Comparison of ENCODE assay signal across 30 mouse cellular contexts in genomic region chr5:86888420-86888819, GRCm38 (mm10). TPM values are rescaled to one million over a fixed set of nuclear protein-coding genes. Genes with fewer than 3 reads are reported as not detected.
DNase-seq lines count a peak whose midpoint lies in the region; ATAC-seq and TF ChIP-seq lines count a peak whose summit lies in the region.
"Had no signal": no experiment of that assay in that cellular context is flagged by ENCODE, and none has a peak within 500 bp of the region (broad histone marks: within the 10 kb centered on the region; RNA-seq: fewer than 3 reads in every experiment).

No protein-coding gene starts in this region.

- H3K27ac ChIP-seq in intestine, embryonic 14.5 days (ENCODE audit: low read depth): no peak overlapping the region
- no peak overlapping the region for H3K27ac ChIP-seq in intestine, postnatal 0 days (ENCODE audit: low read depth, low read length)
- H3K27ac ChIP-seq in stomach, postnatal 0 days (replicated peaks): no peak overlapping the region
- H3K27ac ChIP-seq: embryonic facial prominence, embryonic 13.5 days; embryonic facial prominence, embryonic 15.5 days; forebrain, embryonic 10.5 days; forebrain, embryonic 12.5 days had no signal

- H3K4me2 ChIP-seq in intestine, embryonic 14.5 days (ENCODE audit: low read length): no peak overlapping the region
- no peak overlapping the region for H3K4me2 ChIP-seq in intestine, postnatal 0 days (replicated peaks; ENCODE audit: low read depth)
- H3K4me2 ChIP-seq in stomach, postnatal 0 days (replicated peaks; ENCODE audit: low read depth): no peak overlapping the region
- H3K4me2 ChIP-seq: embryonic facial prominence, embryonic 13.5 days; embryonic facial prominence, embryonic 15.5 days; forebrain, embryonic 12.5 days had no signal

- H3K27me3 ChIP-seq in intestine, embryonic 14.5 days (replicated peaks; ENCODE audit: control insufficient read depth, insufficient read depth, low read length): no peaks in the 10 kb centered on the region
- H3K27me3 ChIP-seq in intestine, postnatal 0 days (replicated peaks; ENCODE audit: control insufficient read depth, insufficient read depth, low read length): no peaks in the 10 kb centered on the region
- H3K27me3 ChIP-seq in stomach, postnatal 0 days (ENCODE audit: control insufficient read depth, insufficient read depth, low read length): no peaks in the 10 kb centered on the region
- H3K27me3 ChIP-seq: CH12.LX; embryonic facial prominence, embryonic 13.5 days; embryonic facial prominence, embryonic 15.5 days; forebrain, embryonic 12.5 days; Patski had no signal

- no peak overlapping the region for H3K9ac ChIP-seq in intestine, embryonic 14.5 days (ENCODE audit: low read length)
- no peak overlapping the region for H3K9ac ChIP-seq in intestine, postnatal 0 days (ENCODE audit: low read depth, low read length)
- no peak overlapping the region for H3K9ac ChIP-seq in stomach, postnatal 0 days (ENCODE audit: low read length)
- H3K9ac ChIP-seq: embryonic facial prominence, embryonic 13.5 days; embryonic facial prominence, embryonic 15.5 days; forebrain, embryonic 12.5 days had no signal

- WGBS in intestine, embryonic 14.5 days: 74% methylated on average over 1 of the region's 1 CpGs
- 56% methylated on average over 1 of the region's 1 CpGs for WGBS in intestine, postnatal 0 days
- WGBS in stomach, postnatal 0 days: 69% methylated on average over 1 of the region's 1 CpGs

- no peak for TF ChIP-seq CTCF in intestine, postnatal 0 days (IDR thresholded peaks at IDR 0.05; ENCODE audit: low read depth)
- TF ChIP-seq CTCF in stomach, postnatal 0 days (IDR thresholded peaks at IDR 0.05; ENCODE audit: low read depth): no peak

- peak; percentile 6 to 10 for DNase-seq in cerebellum, postnatal 10 days
- DNase-seq in cerebellum, postnatal 4 days (ENCODE audit: low spot score in 2 of 2): no peak
- DNase-seq in intestine, embryonic 14.5 days (ENCODE audit: low spot score): no peak
- no peak for DNase-seq in stomach, postnatal 0 days (ENCODE audit: low spot score)
- no peak for DNase-seq in heart, postnatal 4 days
- DNase-seq: adrenal gland, adult 8-10 months; adrenal gland, postnatal 14 days; adrenal gland, postnatal 36 days; B cell, adult 2 months; cerebellum, adult 11 months; cerebellum, adult 18-20 months; cerebellum, adult 8-10 months; embryo, embryonic 11 days had no signal

- no peaks in the 10 kb centered on the region for H3K9me3 ChIP-seq in intestine, embryonic 14.5 days (ENCODE audit: control insufficient read depth, low read length)
- H3K9me3 ChIP-seq in intestine, postnatal 0 days (ENCODE audit: control insufficient read depth): no peaks in the 10 kb centered on the region
- no peaks in the 10 kb centered on the region for H3K9me3 ChIP-seq in stomach, postnatal 0 days (ENCODE audit: control insufficient read depth, low read length)
- H3K9me3 ChIP-seq: embryonic facial prominence, embryonic 13.5 days; embryonic facial prominence, embryonic 15.5 days; forebrain, embryonic 10.5 days; forebrain, embryonic 12.5 days; G1E had no signal

- no peak overlapping the region for H3K4me3 ChIP-seq in intestine, embryonic 14.5 days (ENCODE audit: low read depth, low read length)
- no peak overlapping the region for H3K4me3 ChIP-seq in intestine, postnatal 0 days (ENCODE audit: low read depth, low read length)
- no peak overlapping the region for H3K4me3 ChIP-seq in stomach, postnatal 0 days (ENCODE audit: low read depth, low read length)
- H3K4me3 ChIP-seq: embryonic facial prominence, embryonic 13.5 days; embryonic facial prominence, embryonic 15.5 days; erythroblast, embryonic 14.5 days; forebrain, embryonic 10.5 days; forebrain, embryonic 12.5 days had no signal

- no peak for TF ChIP-seq EP300 in stomach, postnatal 0 days (optimal IDR thresholded peaks at IDR 0.05)

- H3K4me1 ChIP-seq in intestine, embryonic 14.5 days (replicated peaks; ENCODE audit: control insufficient read depth, insufficient read depth, low read length): no peaks in the 10 kb centered on the region
- H3K4me1 ChIP-seq in intestine, postnatal 0 days (replicated peaks; ENCODE audit: control insufficient read depth, insufficient read depth, low read length): 0 out of 2 replicates have a peak, but pooled peaks cover 3% of the 10 kb centered on the region
- H3K4me1 ChIP-seq in stomach, postnatal 0 days (replicated peaks; ENCODE audit: control insufficient read depth, insufficient read depth): no peaks in the 10 kb centered on the region
- H3K4me1 ChIP-seq: embryonic facial prominence, embryonic 13.5 days; embryonic facial prominence, embryonic 15.5 days; forebrain, embryonic 10.5 days; forebrain, embryonic 12.5 days had no signal

- ATAC-seq in intestine, embryonic 14.5 days (replicated peaks; ENCODE audit: low FRiP score, low TSS enrichment, low read depth): peak; percentile 38; the same call in 1 of the 2 replicates
- no peak for ATAC-seq in intestine, postnatal 0 days
- peak; percentile 47; the same call in 1 of the 2 replicates for ATAC-seq in stomach, postnatal 0 days (ENCODE audit: low FRiP score, low TSS enrichment)
- ATAC-seq: activated CD4-positive, CD25-positive, alpha-beta regulatory T cell, adult 4 months; CD4-positive, CD25-positive, alpha-beta regulatory T cell, adult 4 months; forebrain, embryonic 14.5 days; forebrain, embryonic 16.5 days; Patski had no signal

- H3K36me3 ChIP-seq in intestine, embryonic 14.5 days (ENCODE audit: control insufficient read depth, insufficient read depth, low read length): peaks cover 8% of the 10 kb centered on the region; the same call in 1 of the 2 replicates
- H3K36me3 ChIP-seq in intestine, postnatal 0 days (ENCODE audit: control insufficient read depth, insufficient read depth): peaks cover 6% of the 10 kb centered on the region; the same call in 1 of the 2 replicates
- H3K36me3 ChIP-seq in stomach, postnatal 0 days (ENCODE audit: control insufficient read depth, insufficient read depth, low read length): no peaks in the 10 kb centered on the region
- H3K36me3 ChIP-seq: embryonic facial prominence, embryonic 13.5 days; embryonic facial prominence, embryonic 15.5 days; forebrain, embryonic 10.5 days; forebrain, embryonic 12.5 days; G1E had no signal

RNA-seq across cellular contexts. Expression of gene Ugt2b34, which starts 18.3 kb away (rescaled TPM):
- 104 and 105 TPM in 2 replicates for polyA plus RNA-seq in intestine, embryonic 14.5 days (2014; fragmentation: Nextera tagmentation; extraction: Ambion mirVana)
- polyA plus RNA-seq in intestine, postnatal 0 days (2015; fragmentation: Nextera tagmentation; extraction: Ambion mirVana): 57.5 and 69.4 TPM in 2 replicates
- 64.1 and 68.1 TPM in 2 replicates for polyA plus RNA-seq in stomach, postnatal 0 days (2015; fragmentation: Nextera tagmentation; extraction: Ambion mirVana)
- not detected for total RNA-seq in heart, postnatal 4 days (2021)
- total RNA-seq: adrenal gland, adult 8-10 months; CH12.LX; common myeloid progenitor, adult 5-6 weeks had no signal
- polyA plus RNA-seq: activated CD4-positive, CD25-positive, alpha-beta regulatory T cell, adult 4 months; CD4-positive, CD25-positive, alpha-beta regulatory T cell, adult 4 months; embryonic facial prominence, embryonic 11.5 days; erythroblast, embryonic 14.5 days; forebrain, embryonic 10.5 days; forebrain, embryonic 12.5 days; forebrain, embryonic 14.5 days; forebrain, embryonic 16.5 days; frontal cortex, adult 2 months; G1E had no signal

RNA-seq across cellular contexts. Expression of gene Ugt2b1, which starts 37.9 kb away (rescaled TPM):
- polyA plus RNA-seq in intestine, embryonic 14.5 days (2014; fragmentation: Nextera tagmentation; extraction: Ambion mirVana): 0.07 TPM in 1 of 2 replicates, not detected in the other
- 0.04 and 0.05 TPM in 2 replicates for polyA plus RNA-seq in intestine, postnatal 0 days (2015; fragmentation: Nextera tagmentation; extraction: Ambion mirVana)
- polyA plus RNA-seq in stomach, postnatal 0 days (2015; fragmentation: Nextera tagmentation; extraction: Ambion mirVana): not detected in 2 replicates
- total RNA-seq in heart, postnatal 4 days (2021): not detected
- total RNA-seq: adrenal gland, adult 18-20 months; CH12.LX; common myeloid progenitor, adult 5-6 weeks had no signal
- polyA plus RNA-seq: activated CD4-positive, CD25-positive, alpha-beta regulatory T cell, adult 4 months; CD4-positive, CD25-positive, alpha-beta regulatory T cell, adult 4 months; embryonic facial prominence, embryonic 11.5 days; embryonic facial prominence, embryonic 13.5 days; embryonic facial prominence, embryonic 15.5 days; erythroblast, embryonic 14.5 days; forebrain, embryonic 10.5 days; forebrain, embryonic 12.5 days; forebrain, embryonic 14.5 days; forebrain, embryonic 16.5 days; frontal cortex, adult 2 months; G1E; Patski had no signal

Comparison
In these comparisons a context has a peak if more than half of its experiments do, and no peak if none do; other contexts are left out.
1. DNase-seq: peak in cerebellum, postnatal 10 days (2 of 2); none in cerebellum, postnatal 4 days (0 of 2), intestine, embryonic 14.5 days (single experiment), stomach, postnatal 0 days (single experiment) and heart, postnatal 4 days (single experiment).